Mouse (Mus musculus) neural tube, embryonic 14.5 days (tissue): ENCODE results near the gene Parp12. TPM values are rescaled to one million over a fixed set of nuclear protein-coding genes. Genes with fewer than 3 reads are reported as not detected.

Source experiments
- ATAC-seq: fragments of 200-750 bp; cut with Nextera tagmentation; 2 replicates; pipeline ENCODE4 v1.8.0; 2017; ENCODE audit warnings: low read depth, mild to moderate bottlenecking, moderate TSS enrichment, moderate library complexity
- H3K27ac ChIP-seq: fragments of 300-500 bp; sonication (generic); 2 replicates; pipeline ENCODE4 v1.5.1; 2014; ENCODE audit warnings: low read depth, mild to moderate bottlenecking, control low read depth, low read length, moderate library complexity, mixed read lengths
- H3K27me3 ChIP-seq: fragments of 300-500 bp; sonication (generic); 2 replicates; pipeline ENCODE4 v1.6.1; 2014; ENCODE audit warnings: low read length; ENCODE audit not compliant: control insufficient read depth, insufficient read depth
- H3K36me3 ChIP-seq: fragments of 300-500 bp; sonication (generic); 2 replicates; pipeline ENCODE4 v1.6.1; 2014; ENCODE audit warnings: low read length, mixed read lengths; ENCODE audit not compliant: control insufficient read depth, insufficient read depth
- H3K4me1 ChIP-seq: fragments of 300-500 bp; sonication (generic); 2 replicates; pipeline ENCODE4 v1.6.1; 2014; ENCODE audit warnings: low read length; ENCODE audit not compliant: control insufficient read depth, insufficient read depth
- H3K4me2 ChIP-seq: fragments of 300-500 bp; sonication (generic); 2 replicates; pipeline ENCODE4 v1.6.1; 2014; ENCODE audit warnings: mild to moderate bottlenecking, low read depth, low read length, control low read depth
- H3K4me3 ChIP-seq: fragments of 300-500 bp; sonication (generic); 2 replicates; pipeline ENCODE4 v1.5.1; 2014; ENCODE audit warnings: low read depth, low read length, control low read depth, mixed read lengths
- H3K9ac ChIP-seq: fragments of 300-500 bp; sonication (generic); replicated peaks from 2 replicates; pipeline ENCODE4 v1.6.1; 2014; ENCODE audit warnings: low read depth, mild to moderate bottlenecking, control low read depth, low read length, mixed read lengths
- H3K9me3 ChIP-seq: fragments of 300-500 bp; sonication (generic); 2 replicates; pipeline ENCODE4 v1.6.1; 2016; ENCODE audit warnings: low read length; ENCODE audit not compliant: control insufficient read depth
- WGBS: fragments of 180-500 bp; shearing (Covaris S2); extraction: QIAGEN DNeasy Blood & Tissue Kit; methylation state at CpG from one replicate; pipeline ENCODE4 v1.1.7; 2014; 5-methylcytosine and 5-hydroxymethylcytosine counted together
- polyA plus RNA-seq: library from polyadenylated mRNA; unstranded; fragments of >200 nt; fragmentation: Nextera tagmentation; extraction: Ambion mirVana; gene quantifications from 2 replicates; pipeline ENCODE4 v1.2.1, GENCODE M21; 2014

Gene Parp12
- polyA plus RNA-seq, 1 experiment from 2014 or later: 1.6 TPM

- Histone ChIP-seq H3K27ac (no peak overlapping the region), H3K27me3 (peaks cover 22% of the 10 kb centered on the region), H3K36me3 (no peaks in the 10 kb centered on the region), H3K4me1 (no peaks in the 10 kb centered on the region), H3K9ac (no peak overlapping the region), H3K4me2 (no peak overlapping the region), H3K4me3 (no peak overlapping the region), H3K9me3 (no peaks in the 10 kb centered on the region)
- WGBS: 81% methylated on average over 1 of the region's 1 CpGs
- ATAC-seq: no peak
These were observed 2.7 kb downstream of the Parp12 start for GRCm38 (mm10) chr6:39115438-39115837.

GRCm38 (mm10) chr6:39113141-39113540 is 5.0 kb downstream of the Parp12 start:
- Histone ChIP-seq H3K27ac (no peak overlapping the region), H3K4me3 (no peak overlapping the region), H3K9ac (no peak overlapping the region), H3K27me3 (peaks cover 16% of the 10 kb centered on the region), H3K9me3 (no peaks in the 10 kb centered on the region), H3K4me1 (no peaks in the 10 kb centered on the region), H3K4me2 (no peak overlapping the region), H3K36me3 (no peaks in the 10 kb centered on the region)
- no peak for ATAC-seq
- 100% methylated on average over 3 of the region's 3 CpGs for WGBS

GRCm38 (mm10) chr6:39112701-39113100 is 5.4 kb downstream of the Parp12 start:
- no peaks in the 10 kb centered on the region for H3K36me3 ChIP-seq
- no peak overlapping the region for H3K4me2 ChIP-seq
- no peak overlapping the region for H3K27ac ChIP-seq
- no peaks in the 10 kb centered on the region for H3K4me1 ChIP-seq
- H3K27me3 ChIP-seq: peaks cover 12% of the 10 kb centered on the region
- no peaks in the 10 kb centered on the region for H3K9me3 ChIP-seq
- no peak overlapping the region for H3K9ac ChIP-seq
- WGBS: 95% methylated on average over 3 of the region's 3 CpGs
- H3K4me3 ChIP-seq: no peak overlapping the region
- ATAC-seq: no peak

GRCm38 (mm10) chr6:39106812-39107211 is 11.3 kb downstream of the Parp12 start:
- 59% methylated on average over 2 of the region's 2 CpGs for WGBS
- Histone ChIP-seq H3K27ac (no peak overlapping the region), H3K4me1 (no peaks in the 10 kb centered on the region), H3K4me3 (no peak overlapping the region), H3K36me3 (no peaks in the 10 kb centered on the region), H3K9ac (no peak overlapping the region), H3K9me3 (no peaks in the 10 kb centered on the region), H3K27me3 (no peaks in the 10 kb centered on the region), H3K4me2 (no peak overlapping the region)
- no peak for ATAC-seq

GRCm38 (mm10) chr6:39104631-39105030 is 13.5 kb downstream of the Parp12 start:
- H3K4me1 ChIP-seq: no peaks in the 10 kb centered on the region
- no peak overlapping the region for H3K4me3 ChIP-seq
- ATAC-seq: no peak
- H3K36me3 ChIP-seq: no peaks in the 10 kb centered on the region
- H3K27me3 ChIP-seq: no peaks in the 10 kb centered on the region
- WGBS: 91% methylated on average over 4 of the region's 4 CpGs
- no peak overlapping the region for H3K4me2 ChIP-seq
- no peak overlapping the region for H3K9ac ChIP-seq
- H3K27ac ChIP-seq: no peak overlapping the region
- H3K9me3 ChIP-seq: no peaks in the 10 kb centered on the region

GRCm38 (mm10) chr6:39076498-39076897 is 41.7 kb downstream of the Parp12 start:
- H3K4me1 ChIP-seq: no peaks in the 10 kb centered on the region
- ATAC-seq: no peak
- H3K4me2 ChIP-seq: no peak overlapping the region
- H3K27me3 ChIP-seq: no peaks in the 10 kb centered on the region
- H3K27ac ChIP-seq: no peak overlapping the region
- no peak overlapping the region for H3K9ac ChIP-seq
- no peak overlapping the region for H3K4me3 ChIP-seq
- H3K9me3 ChIP-seq: no peaks in the 10 kb centered on the region
- H3K36me3 ChIP-seq: no peaks in the 10 kb centered on the region

- Histone ChIP-seq H3K4me2 (no peak overlapping the region), H3K36me3 (no peaks in the 10 kb centered on the region), H3K9me3 (no peaks in the 10 kb centered on the region), H3K4me3 (no peak overlapping the region), H3K4me1 (no peaks in the 10 kb centered on the region), H3K27me3 (no peaks in the 10 kb centered on the region), H3K27ac (no peak overlapping the region), H3K9ac (no peak overlapping the region)
- ATAC-seq: no peak
These were observed 44.0 kb downstream of the Parp12 start for GRCm38 (mm10) chr6:39074186-39074585.

GRCm38 (mm10) chr6:39072664-39073063 is 45.5 kb downstream of the Parp12 start:
- Histone ChIP-seq H3K27me3 (no peaks in the 10 kb centered on the region), H3K36me3 (no peaks in the 10 kb centered on the region), H3K9ac (no peak overlapping the region), H3K4me2 (no peak overlapping the region), H3K4me3 (no peak overlapping the region), H3K4me1 (no peaks in the 10 kb centered on the region), H3K9me3 (no peaks in the 10 kb centered on the region), H3K27ac (no peak overlapping the region)
- no peak for ATAC-seq
- 47% methylated on average over 5 of the region's 5 CpGs for WGBS

GRCm38 (mm10) chr6:39066935-39067578 is 51.1 kb downstream of the Parp12 start:
- no peaks in the 10 kb centered on the region for H3K36me3 ChIP-seq
- no peak overlapping the region for H3K4me2 ChIP-seq
- no peak overlapping the region for H3K4me3 ChIP-seq
- no peaks in the 10 kb centered on the region for H3K4me1 ChIP-seq
- H3K9ac ChIP-seq: no peak overlapping the region
- peak overlapping the region; percentile 60; the same call in 1 of the 2 replicates for H3K27ac ChIP-seq
- no peaks in the 10 kb centered on the region for H3K9me3 ChIP-seq
- peak; percentile 86 for ATAC-seq
- 46% methylated on average over 12 of the region's 12 CpGs for WGBS
- no peaks in the 10 kb centered on the region for H3K27me3 ChIP-seq
